Mouse (Mus musculus): Measurements from ENCODE around the gene Gm17606.
"Not testable (repeated sequence)": the region's sequence is repeated elsewhere in the genome, so short reads cannot be mapped to it uniquely, and the experiment has no call there.

Gene Gm17606

DNA sequence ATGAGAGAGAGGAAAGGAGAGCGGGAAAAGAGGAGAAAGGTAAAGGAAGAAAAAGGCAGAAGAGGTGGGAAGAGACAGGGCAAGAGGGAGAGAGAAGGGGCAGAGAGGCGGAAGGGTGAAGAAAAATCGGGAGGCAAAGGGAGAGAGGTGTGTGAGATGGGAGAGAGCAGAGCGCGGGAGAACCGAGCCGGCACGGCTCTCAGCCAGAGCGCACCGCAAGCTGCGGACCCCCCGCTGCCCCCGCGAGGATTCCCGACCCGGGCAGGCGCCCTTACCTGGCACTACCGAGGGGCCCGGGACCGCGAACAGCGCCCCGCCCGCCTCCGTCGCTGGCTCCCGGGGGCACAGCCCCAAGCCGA is at the start of gene Gm17606:
Gene Gm17606, plus strand, starts transcription at position 7 of the 359 bp plus-strand sequence.
- no peak for DNase-seq (ENCODE audit: low spot score in 2 of 2)

DNA sequence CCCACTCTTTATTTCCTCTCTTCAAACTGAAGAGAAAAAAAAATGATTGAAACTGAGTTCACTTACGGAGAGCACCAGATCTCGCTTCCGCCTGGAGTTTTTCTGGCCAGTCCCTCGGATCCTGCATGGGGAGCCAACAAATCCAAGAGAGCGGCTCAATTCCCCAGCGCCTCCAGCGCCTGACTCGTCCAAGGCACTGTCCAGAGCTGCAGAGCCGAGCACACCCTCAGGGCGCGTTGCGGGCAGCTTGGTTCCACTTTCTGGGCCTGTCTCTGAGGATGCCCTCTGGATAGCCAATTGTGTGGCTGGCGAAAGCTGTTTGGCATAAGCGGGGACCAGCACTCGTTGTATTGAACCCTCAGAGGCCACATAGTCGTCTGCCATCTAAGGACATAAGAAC is 49.7 kb upstream of the Gm17606 start:
- no peak for DNase-seq (ENCODE audit: low spot score in 2 of 2)

DNA sequence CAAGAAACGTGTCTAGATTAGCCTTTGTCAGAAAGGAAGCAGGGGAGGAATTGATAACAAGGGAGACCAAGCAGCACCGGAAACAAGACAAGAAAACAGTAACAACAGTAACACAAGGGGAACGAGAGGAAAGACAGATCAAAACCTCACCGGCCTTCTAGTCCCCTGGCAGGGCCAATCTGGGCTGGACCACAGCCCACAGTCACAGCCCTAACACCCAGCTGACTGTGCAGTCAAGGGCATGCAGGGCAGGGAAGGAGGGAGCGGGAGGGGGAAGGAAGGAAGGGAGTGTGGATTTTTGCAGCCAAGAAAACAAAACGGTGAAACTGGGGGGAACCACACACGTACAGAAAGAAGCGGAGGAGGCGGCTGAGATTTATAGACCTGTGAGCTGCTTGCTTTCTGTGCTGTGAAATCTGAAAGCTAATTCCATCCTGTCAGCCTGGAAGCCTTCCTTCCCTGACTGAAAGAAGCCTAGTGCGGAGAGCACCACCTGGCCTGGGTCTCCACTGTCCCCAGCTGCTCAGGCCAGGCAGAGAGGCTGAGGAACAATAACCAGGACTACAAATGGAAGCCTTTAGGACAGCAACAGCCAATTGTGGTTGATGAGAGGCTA is 48.3 kb upstream of the Gm17606 start:
- DNase-seq (ENCODE audit: low spot score in 2 of 2), result no peak

- no peak for DNase-seq (ENCODE audit: low spot score in 2 of 2)
Measured at GRCm38 (mm10) chr14:54594055-54594454, 46.7 kb upstream of the Gm17606 start.

DNA sequence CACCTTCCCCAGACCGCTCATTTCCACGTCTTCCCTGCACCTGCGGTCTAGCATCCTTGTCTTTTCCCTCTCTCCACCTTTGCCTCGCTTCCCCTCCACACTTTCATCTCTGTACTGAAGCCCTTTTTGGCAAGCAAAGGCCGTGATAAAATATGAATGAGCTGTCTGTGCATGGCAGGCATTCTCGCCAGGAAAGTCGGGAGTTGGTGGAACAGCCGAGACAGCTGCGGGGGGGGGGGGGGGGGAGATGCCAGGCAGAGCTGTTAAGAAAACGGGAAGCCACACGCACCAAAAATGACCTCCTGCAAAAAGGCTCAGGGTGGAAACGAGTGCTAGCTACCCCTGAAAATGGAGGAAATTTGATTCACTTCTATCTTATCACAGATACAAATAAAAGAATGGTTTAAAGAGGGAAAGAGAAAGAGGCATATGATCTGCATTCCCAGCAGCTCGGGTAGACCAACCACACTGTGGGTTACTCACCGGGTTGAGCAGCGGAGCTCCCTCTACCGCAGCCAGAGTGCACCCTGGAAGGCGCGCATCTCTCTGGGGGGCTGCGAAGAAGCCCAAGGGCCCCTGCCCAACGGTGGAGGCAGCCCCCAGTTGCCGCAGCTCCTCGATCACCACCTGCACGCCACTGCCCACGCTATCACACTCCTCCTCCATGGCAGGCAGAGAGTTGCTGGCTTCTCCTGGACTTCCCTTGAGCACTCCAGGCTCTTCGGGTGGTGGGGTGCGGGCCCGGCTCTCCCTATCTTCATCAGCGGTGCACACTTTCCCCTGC is 45.9 kb upstream of the Gm17606 start:
- no peak for DNase-seq (ENCODE audit: low spot score in 2 of 2)

GRCm38 (mm10) chr14:54597084-54597483 is 43.7 kb upstream of the Gm17606 start:
- DNase-seq (ENCODE audit: low spot score in 2 of 2), result no peak

GRCm38 (mm10) chr14:54601601-54602000 is 39.2 kb upstream of the Gm17606 start:
- no peak for DNase-seq (ENCODE audit: low spot score in 2 of 2)

- DNase-seq (ENCODE audit: low spot score in 2 of 2), result no peak
Measured at GRCm38 (mm10) chr14:54602613-54603012, 38.1 kb upstream of the Gm17606 start.

GRCm38 (mm10) chr14:54603038-54603654 is 37.6 kb upstream of the Gm17606 start:
- peak; percentile 93 to 94 for DNase-seq (ENCODE audit: low spot score in 2 of 2)

DNA sequence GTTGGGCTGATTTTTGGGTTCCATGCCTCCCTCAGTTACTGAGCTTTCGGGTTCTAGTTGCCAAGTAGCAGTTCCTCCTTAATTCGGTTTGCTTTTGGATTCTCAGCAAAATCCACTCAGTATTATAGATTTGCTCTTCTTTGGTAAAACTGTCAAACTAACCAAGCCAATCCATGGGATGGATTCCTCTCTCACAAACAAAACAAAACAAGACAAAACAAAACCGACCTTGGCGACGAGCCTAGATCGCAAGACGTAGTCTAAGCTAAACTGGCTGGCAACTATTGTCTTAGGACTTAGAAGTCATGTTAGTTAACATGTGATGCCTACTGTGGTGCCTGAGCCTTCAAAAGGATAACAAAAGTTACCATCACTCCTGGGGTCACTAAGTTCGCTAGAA is 37.1 kb upstream of the Gm17606 start:
- no peak for DNase-seq (ENCODE audit: low spot score in 2 of 2)

- DNase-seq (ENCODE audit: low spot score in 2 of 2), result peak; percentile 42 to 51
Measured at GRCm38 (mm10) chr14:54605752-54606321, 34.9 kb upstream of the Gm17606 start, which contains the start of gene 4931414P19Rik. Gene 4931414P19Rik, minus strand, starts transcription at chr14:54605993.

DNA sequence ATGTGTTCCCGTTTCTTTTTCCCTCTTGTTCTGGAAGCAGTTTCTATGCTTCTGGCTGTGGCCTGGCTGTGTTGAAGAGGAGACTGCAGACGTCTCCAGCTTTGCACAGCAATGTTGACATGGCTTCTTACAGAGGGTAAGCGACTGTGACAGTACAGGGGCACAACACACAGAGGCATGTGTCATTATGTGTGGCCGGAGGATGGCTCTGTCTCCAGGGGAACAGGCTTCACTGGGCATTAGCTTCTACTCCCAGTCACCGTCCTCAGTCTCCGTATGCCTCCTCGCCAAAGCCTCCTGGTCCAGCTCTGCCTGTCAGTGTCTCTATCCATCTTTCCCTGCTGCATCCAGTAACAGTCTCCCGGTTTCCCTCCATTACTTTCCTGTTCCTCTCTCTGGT is 33.5 kb upstream of the Gm17606 start:
- DNase-seq (ENCODE audit: low spot score in 2 of 2), result no peak

DNA sequence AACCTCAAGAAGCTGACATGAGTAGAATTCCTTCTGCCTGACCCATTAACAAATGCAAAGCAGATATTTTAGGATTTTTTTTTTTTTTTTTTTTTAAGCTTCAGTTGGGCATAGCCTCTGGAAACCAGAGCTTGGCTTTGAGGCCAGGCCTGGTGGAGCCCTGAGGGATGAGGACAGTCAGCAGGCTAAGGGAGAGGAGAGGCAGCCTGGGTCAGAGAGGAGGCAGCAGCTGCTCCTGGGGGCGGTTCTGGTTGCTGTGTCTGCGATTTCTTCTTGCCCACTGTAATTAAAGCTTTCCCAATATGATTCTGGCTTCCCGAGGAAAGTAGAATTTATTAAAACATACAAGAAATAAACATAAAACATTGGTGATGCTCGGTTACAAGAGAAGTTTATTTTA is 31.5 kb upstream of the Gm17606 start:
- no peak for DNase-seq (ENCODE audit: low spot score in 2 of 2)

DNA sequence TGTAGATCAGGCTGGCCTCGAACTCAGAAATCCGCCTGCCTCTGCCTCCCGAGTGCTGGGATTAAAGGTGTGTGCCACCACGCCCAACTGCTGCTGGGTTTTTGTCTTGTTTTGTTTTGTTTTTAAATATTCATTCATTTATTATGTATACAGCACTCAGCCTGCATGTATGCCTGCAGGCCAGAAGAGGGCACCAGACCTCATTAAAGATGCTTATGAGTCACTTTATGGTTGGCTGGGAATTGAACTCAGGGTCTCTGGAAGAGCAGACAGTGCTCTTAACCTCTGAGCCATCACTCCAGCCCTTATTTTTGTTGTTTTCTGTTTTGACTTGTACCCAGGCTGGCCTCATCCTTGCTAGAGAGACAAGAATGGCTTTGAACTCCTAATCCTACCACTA is 30.8 kb upstream of the Gm17606 start:
- DNase-seq (ENCODE audit: low spot score in 2 of 2), result no peak

- no peak for DNase-seq (ENCODE audit: low spot score in 2 of 2)
Measured at GRCm38 (mm10) chr14:54610648-54611047, 30.1 kb upstream of the Gm17606 start.

- DNase-seq (ENCODE audit: low spot score in 2 of 2), result not testable (repeated sequence)
Measured at GRCm38 (mm10) chr14:54614130-54614529, 26.6 kb upstream of the Gm17606 start.

GRCm38 (mm10) chr14:54616226-54616825 is 24.4 kb upstream of the Gm17606 start:
- no peak for DNase-seq (ENCODE audit: low spot score in 2 of 2)

DNA sequence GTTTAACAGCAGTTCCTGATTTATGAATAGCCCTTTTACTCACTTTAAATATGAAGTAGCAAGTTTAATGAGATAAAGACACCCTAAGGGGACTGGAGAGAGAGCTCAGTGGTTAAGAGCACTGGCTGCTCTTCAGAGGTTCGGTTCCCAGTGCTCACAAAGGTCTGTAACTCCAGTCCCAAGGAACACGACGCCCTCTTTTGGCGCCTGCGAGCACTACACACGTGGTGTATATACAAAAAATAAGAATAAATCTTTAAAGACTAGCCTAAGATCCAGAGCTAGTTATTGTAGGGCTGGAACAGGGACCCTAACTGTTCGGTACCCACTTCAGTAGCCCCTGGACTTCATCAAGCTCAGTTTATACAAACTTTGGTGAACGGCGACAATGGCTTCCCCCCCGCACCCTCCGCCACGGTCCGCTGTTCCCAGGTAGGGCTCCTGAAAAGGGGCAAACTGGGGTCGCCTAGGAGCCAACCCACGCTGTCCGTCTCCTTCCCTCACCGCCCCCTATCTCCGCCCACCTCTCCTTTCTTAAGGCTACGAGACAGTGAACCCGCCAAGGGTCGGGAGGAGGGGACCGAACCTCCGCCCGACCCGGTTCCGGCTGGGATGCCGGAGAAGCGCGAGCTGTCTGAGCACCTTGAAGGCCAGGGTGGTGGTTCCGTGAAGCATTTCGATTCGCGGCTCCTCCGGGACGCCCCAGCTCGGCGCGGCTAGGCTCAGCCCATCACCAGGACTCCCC is 23.4 kb upstream of the Gm17606 start:
- DNase-seq (ENCODE audit: low spot score in 2 of 2), result no peak

DNA sequence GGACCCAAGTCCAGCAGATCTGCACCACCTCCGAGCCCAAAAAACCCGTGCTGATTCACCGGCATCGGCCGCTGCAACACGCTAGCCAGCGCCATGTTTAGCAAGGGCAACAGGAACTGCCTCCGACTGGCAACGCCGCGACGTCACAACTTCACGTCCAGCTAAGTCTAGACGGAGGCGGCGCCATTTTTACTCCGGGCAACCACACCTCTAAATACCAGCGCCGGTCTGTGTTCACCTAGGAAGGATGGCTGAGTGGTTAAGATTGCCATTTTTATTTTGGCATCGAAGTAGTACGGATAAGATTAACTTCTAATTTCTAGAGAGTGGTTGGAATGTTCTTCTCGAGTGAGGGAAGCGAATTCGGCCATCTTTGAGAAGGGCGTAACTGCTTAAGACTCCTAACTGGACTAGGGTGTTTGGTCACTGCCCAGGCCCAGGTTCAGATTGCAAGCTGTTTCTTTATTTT is 22.8 kb upstream of the Gm17606 start, which contains the start of gene Psmb5:
Gene Psmb5, minus strand, starts transcription at position 126 of the 469 bp plus-strand sequence.
- peak; percentile 85 to 86 for DNase-seq (ENCODE audit: low spot score in 2 of 2)

- no peak for DNase-seq (ENCODE audit: low spot score in 2 of 2)
Measured at GRCm38 (mm10) chr14:54621133-54621532, 19.6 kb upstream of the Gm17606 start, which contains the start of gene Psmb11. Gene Psmb11, plus strand, starts transcription at chr14:54621433.

DNA sequence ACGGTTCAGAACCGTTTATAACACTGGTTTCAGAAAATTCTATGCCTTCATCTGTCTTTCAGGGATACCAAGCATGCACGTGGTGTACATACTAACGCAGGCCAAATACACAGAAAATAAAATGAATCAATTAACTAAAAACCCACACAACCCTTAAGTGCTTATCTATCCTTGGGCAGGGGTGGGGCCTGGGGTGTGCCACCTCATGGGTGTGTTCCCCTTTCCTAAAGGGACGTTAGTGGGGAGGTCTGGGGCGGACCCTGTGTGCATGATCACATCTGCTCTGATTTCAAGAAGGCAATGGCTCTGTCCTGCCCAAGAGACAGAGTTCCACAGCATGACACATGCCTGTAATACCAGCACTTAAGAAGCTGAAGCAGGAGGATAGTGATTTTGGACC is 17.4 kb upstream of the Gm17606 start:
- no peak for DNase-seq (ENCODE audit: low spot score in 2 of 2)

Data from frontal cortex, postnatal 14 days (tissue).